Mouse (Mus musculus) embryonic facial prominence, embryonic 13.5 days (tissue): ENCODE measurements at regions not wholly inside any gene's neighbourhood (a gene's known extent, or its start where the extent isn't known, plus 50 kb on each side); places are given as distances from the start of the nearest gene placed in this dataset.
A peak's percentile ranks its signal among the peaks of the same experiment; 100 is the strongest.

Source experiments
- ATAC-seq: fragments of 200-750 bp; cut with Nextera tagmentation; 2 replicates; pipeline ENCODE4 v1.8.0; 2017; ENCODE audit warnings: low read depth; ENCODE audit not compliant: insufficient number of reproducible peaks, insufficient read depth, low FRiP score, low TSS enrichment
- H3K27ac ChIP-seq: fragments of 300-500 bp; sonication (generic); 2 replicates; pipeline ENCODE4 v1.5.1; 2015; ENCODE audit warnings: moderate library complexity, mild to moderate bottlenecking, inconsistent platforms
- H3K27me3 ChIP-seq: fragments of 300-500 bp; sonication (generic); 2 replicates; pipeline ENCODE4 v1.6.1; 2015; ENCODE audit warnings: mild to moderate bottlenecking, inconsistent platforms
- H3K36me3 ChIP-seq: fragments of 300-500 bp; sonication (generic); 2 replicates; pipeline ENCODE4 v1.6.1; 2015; ENCODE audit warnings: mild to moderate bottlenecking, inconsistent platforms
- H3K4me1 ChIP-seq: fragments of 300-500 bp; sonication (generic); 2 replicates; pipeline ENCODE4 v1.6.1; 2015; ENCODE audit warnings: inconsistent platforms
- H3K4me2 ChIP-seq: fragments of 300-500 bp; sonication (generic); 2 replicates; pipeline ENCODE4 v1.6.1; 2015; ENCODE audit warnings: moderate library complexity, mild to moderate bottlenecking, inconsistent platforms
- H3K4me3 ChIP-seq: fragments of 300-500 bp; sonication (generic); 2 replicates; pipeline ENCODE4 v1.5.1; 2015; ENCODE audit warnings: mild to moderate bottlenecking, inconsistent platforms
- H3K9ac ChIP-seq: fragments of 300-500 bp; sonication (generic); 2 replicates; pipeline ENCODE4 v1.6.1; 2015; ENCODE audit warnings: mild to moderate bottlenecking, inconsistent platforms
- H3K9me3 ChIP-seq: fragments of 300-500 bp; sonication (generic); 2 replicates; pipeline ENCODE4 v1.6.1; 2016; ENCODE audit warnings: inconsistent platforms
- WGBS: fragments of 180-500 bp; shearing (Covaris S2); methylation state at CpG from one replicate; pipeline ENCODE4 v1.1.7; 2015; ENCODE audit warnings: mixed read lengths; 5-methylcytosine and 5-hydroxymethylcytosine counted together

- H3K9ac ChIP-seq, result no peak overlapping the region
- H3K36me3 ChIP-seq, result no peaks in the 10 kb centered on the region
- no peaks in the 10 kb centered on the region for H3K4me1 ChIP-seq
- H3K4me2 ChIP-seq, result no peak overlapping the region
- no peaks in the 10 kb centered on the region for H3K9me3 ChIP-seq
- H3K27ac ChIP-seq, result no peak overlapping the region
- H3K4me3 ChIP-seq, result no peak overlapping the region
- WGBS, result 55% methylated on average over 4 of the region's 4 CpGs
- no peak for ATAC-seq
- H3K27me3 ChIP-seq, result no peaks in the 10 kb centered on the region
Measured at GRCm38 (mm10) chr9:42196552-42196951, 67.5 kb downstream of the Sc5d start.

DNA sequence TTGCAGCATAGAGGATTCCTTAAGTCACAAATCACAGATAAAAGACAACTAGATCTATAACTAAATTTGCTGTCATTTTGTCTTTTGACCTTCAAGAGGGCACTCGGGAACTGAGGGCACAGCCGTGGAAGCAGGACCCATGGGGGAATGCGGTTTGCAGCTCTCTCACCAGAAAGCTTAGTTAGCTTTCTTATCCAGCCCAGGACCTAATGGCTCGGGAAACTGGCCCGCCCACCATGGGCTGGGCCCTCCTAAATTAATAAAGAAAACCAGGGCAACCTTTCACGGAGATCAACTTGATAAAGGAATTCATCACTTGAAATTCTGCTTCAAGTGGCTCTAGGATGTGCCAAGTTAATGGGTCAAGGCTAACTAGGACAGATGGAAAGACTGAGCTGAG, 67.9 kb downstream of the Sc5d start:
- 78% methylated on average over 6 of the region's 6 CpGs for WGBS
- H3K4me1 ChIP-seq, result no peaks in the 10 kb centered on the region
- no peak overlapping the region for H3K27ac ChIP-seq
- H3K9me3 ChIP-seq, result no peaks in the 10 kb centered on the region
- no peak overlapping the region for H3K9ac ChIP-seq
- no peaks in the 10 kb centered on the region for H3K36me3 ChIP-seq
- H3K4me3 ChIP-seq, result no peak overlapping the region
- H3K27me3 ChIP-seq, result no peaks in the 10 kb centered on the region
- no peak overlapping the region for H3K4me2 ChIP-seq
- no peak for ATAC-seq

GRCm38 (mm10) chr9:42195651-42196050, 68.4 kb downstream of the Sc5d start:
- Histone ChIP-seq H3K36me3 (no peaks in the 10 kb centered on the region), H3K9ac (no peak overlapping the region), H3K4me1 (no peaks in the 10 kb centered on the region), H3K27me3 (no peaks in the 10 kb centered on the region), H3K27ac (no peak overlapping the region), H3K9me3 (no peaks in the 10 kb centered on the region), H3K4me2 (no peak overlapping the region), H3K4me3 (no peak overlapping the region)
- 85% methylated on average over 8 of the region's 8 CpGs for WGBS
- no peak for ATAC-seq

GRCm38 (mm10) chr9:42194939-42195338, 69.1 kb downstream of the Sc5d start:
- no peak overlapping the region for H3K4me2 ChIP-seq
- H3K4me1 ChIP-seq, result no peaks in the 10 kb centered on the region
- no peaks in the 10 kb centered on the region for H3K27me3 ChIP-seq
- no peak for ATAC-seq
- no peaks in the 10 kb centered on the region for H3K9me3 ChIP-seq
- WGBS, result 76% methylated on average over 6 of the region's 6 CpGs
- H3K4me3 ChIP-seq, result no peak overlapping the region
- no peak overlapping the region for H3K27ac ChIP-seq
- no peak overlapping the region for H3K9ac ChIP-seq
- no peaks in the 10 kb centered on the region for H3K36me3 ChIP-seq

DNA sequence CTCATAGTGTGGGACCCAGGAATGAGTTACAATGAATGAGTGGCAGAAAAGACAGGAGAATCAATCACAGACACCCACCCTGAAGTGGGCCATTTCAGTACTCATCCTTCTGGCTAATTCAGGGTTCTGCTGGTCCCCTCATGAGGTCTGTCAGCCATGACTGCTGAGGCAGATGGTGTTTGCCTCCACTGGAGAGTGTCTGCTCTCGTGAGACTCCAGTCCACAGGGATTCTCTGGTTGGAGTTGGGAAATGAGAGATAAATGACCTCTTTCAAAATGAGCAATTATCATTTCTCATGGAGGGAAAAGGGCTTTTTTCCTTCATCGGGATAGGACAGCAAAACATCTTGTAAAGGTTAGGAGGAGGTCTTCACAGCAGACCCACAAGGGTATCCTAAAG, 69.9 kb downstream of the Sc5d start:
- Histone ChIP-seq H3K9me3 (no peaks in the 10 kb centered on the region), H3K36me3 (no peaks in the 10 kb centered on the region), H3K27me3 (no peaks in the 10 kb centered on the region), H3K4me1 (no peaks in the 10 kb centered on the region), H3K9ac (no peak overlapping the region), H3K27ac (no peak overlapping the region), H3K4me3 (no peak overlapping the region), H3K4me2 (no peak overlapping the region)
- 61% methylated on average over 2 of the region's 2 CpGs for WGBS
- ATAC-seq, result no peak

GRCm38 (mm10) chr9:42192967-42193733, 69.1 kb upstream of the Sorl1 start:
- Histone ChIP-seq H3K27ac (no peak overlapping the region), H3K9me3 (no peaks in the 10 kb centered on the region), H3K9ac (no peak overlapping the region), H3K4me3 (no peak overlapping the region), H3K27me3 (no peaks in the 10 kb centered on the region), H3K36me3 (no peaks in the 10 kb centered on the region), H3K4me1 (peaks cover 2% of the 10 kb centered on the region), H3K4me2 (no peak overlapping the region)
- no peak for ATAC-seq
- WGBS, result 78% methylated on average over 12 of the region's 12 CpGs

- Histone ChIP-seq H3K27me3 (no peaks in the 10 kb centered on the region), H3K9me3 (no peaks in the 10 kb centered on the region), H3K4me2 (no peak overlapping the region), H3K4me1 (peaks cover 20% of the 10 kb centered on the region), H3K4me3 (no peak overlapping the region), H3K36me3 (no peaks in the 10 kb centered on the region), H3K9ac (no peak overlapping the region), H3K27ac (peak overlapping the region; percentile 52; the same call in 1 of the 2 replicates)
- 69% methylated on average over 6 of the region's 6 CpGs for WGBS
- peak; percentile 56; the same call in 1 of the 2 replicates for ATAC-seq
Measured at GRCm38 (mm10) chr9:42187371-42188228, 63.5 kb upstream of the Sorl1 start.

DNA sequence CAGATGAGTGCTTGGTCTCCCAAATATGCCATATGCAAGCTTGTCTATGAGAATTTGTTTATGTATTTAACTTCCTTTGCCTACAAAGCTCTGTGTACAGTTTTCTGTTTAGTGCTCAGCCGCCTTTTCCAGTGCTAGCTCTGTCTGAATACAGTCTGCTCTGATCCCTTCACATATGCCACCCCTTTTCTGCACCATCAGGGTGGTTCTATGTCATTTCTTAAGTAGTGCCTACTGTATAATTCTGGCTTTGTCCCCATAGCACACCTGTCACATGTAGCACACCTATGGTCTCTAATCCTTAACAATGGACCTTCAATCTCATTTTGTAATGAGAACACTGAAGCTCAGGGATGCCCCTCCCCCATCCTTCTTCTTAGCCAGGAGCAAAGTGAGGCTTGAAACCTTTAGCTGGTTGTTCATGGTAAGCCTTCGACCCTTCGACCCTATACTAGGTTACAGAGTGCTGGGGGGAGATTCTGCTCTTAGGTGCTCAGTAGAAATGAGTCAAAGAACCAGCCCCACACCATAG, 60.1 kb upstream of the Sorl1 start:
- H3K36me3 ChIP-seq, result no peaks in the 10 kb centered on the region
- no peak overlapping the region for H3K4me2 ChIP-seq
- no peak overlapping the region for H3K4me3 ChIP-seq
- WGBS, result 67% methylated on average over 3 of the region's 3 CpGs
- no peak overlapping the region for H3K9ac ChIP-seq
- no peaks in the 10 kb centered on the region for H3K27me3 ChIP-seq
- no peak overlapping the region for H3K27ac ChIP-seq
- no peaks in the 10 kb centered on the region for H3K9me3 ChIP-seq
- H3K4me1 ChIP-seq, result peaks cover 20% of the 10 kb centered on the region
- ATAC-seq, result no peak

DNA sequence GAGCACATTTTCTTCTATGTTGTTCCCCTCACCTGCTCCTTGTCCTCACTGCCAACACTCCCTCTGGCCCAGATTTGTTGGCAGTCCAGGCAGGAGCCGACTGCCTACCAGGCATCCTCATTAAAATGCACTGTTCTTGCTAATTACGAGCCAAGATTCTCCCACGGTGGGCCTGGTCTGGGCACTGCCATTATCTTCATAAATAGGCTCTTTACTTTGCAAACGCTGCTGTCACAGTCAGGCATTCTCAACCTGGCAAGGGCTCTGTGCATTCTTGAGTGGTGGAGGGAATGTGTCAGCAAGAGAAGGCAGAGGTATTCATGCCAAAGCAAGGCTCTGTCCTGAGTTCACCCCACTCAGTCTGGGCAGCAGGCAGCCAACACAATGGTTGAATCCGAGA, 59.4 kb upstream of the Sorl1 start:
- 45% methylated on average over 5 of the region's 5 CpGs for WGBS
- no peaks in the 10 kb centered on the region for H3K36me3 ChIP-seq
- H3K9me3 ChIP-seq, result no peaks in the 10 kb centered on the region
- ATAC-seq, result no peak
- H3K4me2 ChIP-seq, result no peak overlapping the region
- peak overlapping the region; percentile 1; the same call in 1 of the 2 replicates for H3K27ac ChIP-seq
- no peak overlapping the region for H3K4me3 ChIP-seq
- H3K9ac ChIP-seq, result no peak overlapping the region
- peaks cover 20% of the 10 kb centered on the region for H3K4me1 ChIP-seq
- no peaks in the 10 kb centered on the region for H3K27me3 ChIP-seq

DNA sequence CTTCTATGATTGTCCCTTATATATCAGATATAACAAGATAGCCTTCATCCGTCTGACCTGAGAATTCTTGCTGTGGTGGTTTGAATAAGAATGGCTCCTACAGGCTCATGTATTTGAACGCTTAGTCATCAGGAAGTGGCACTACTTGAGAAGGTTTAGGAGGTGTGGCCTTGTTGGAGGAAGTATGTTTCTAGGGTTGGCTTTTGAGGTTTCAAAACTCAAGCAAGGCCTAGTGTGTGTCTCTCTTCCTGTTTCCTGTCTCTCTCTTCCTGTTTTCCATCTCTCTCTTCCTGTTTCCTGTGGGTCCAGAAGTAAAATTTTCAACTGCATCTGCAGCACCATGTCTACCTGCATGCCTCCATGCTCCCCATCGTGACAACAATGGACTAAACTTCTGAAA, 58.3 kb upstream of the Sorl1 start:
- Histone ChIP-seq H3K27me3 (no peaks in the 10 kb centered on the region), H3K4me1 (peaks cover 13% of the 10 kb centered on the region), H3K36me3 (no peaks in the 10 kb centered on the region), H3K4me3 (no peak overlapping the region), H3K9me3 (no peaks in the 10 kb centered on the region), H3K27ac (no peak overlapping the region), H3K4me2 (no peak overlapping the region), H3K9ac (no peak overlapping the region)
- 93% methylated on average over 3 of the region's 3 CpGs for WGBS
- no peak for ATAC-seq

DNA sequence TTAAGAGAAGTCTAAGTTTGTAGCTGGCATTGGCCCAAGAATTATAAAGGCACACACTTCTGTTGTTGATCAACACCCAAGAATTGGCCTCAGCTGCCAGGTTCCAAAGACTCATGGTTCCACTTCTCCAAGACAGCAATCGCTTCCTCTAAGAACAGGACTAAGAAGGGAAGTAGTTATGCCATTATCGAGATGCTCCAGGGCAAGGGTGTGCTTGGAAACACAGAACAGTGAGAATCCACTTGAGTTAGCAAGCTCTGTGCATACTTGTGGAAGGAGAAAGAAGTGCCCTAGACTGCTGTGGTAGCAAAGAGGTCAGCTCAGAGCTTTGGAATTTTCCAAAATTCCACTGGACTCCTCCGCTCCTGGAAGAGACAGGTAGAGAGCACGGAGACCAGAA, 56.1 kb upstream of the Sorl1 start:
- Histone ChIP-seq H3K4me2 (no peak overlapping the region), H3K27me3 (no peaks in the 10 kb centered on the region), H3K27ac (no peak overlapping the region), H3K4me1 (peaks cover 10% of the 10 kb centered on the region), H3K9ac (no peak overlapping the region), H3K4me3 (no peak overlapping the region), H3K36me3 (no peaks in the 10 kb centered on the region), H3K9me3 (no peaks in the 10 kb centered on the region)
- no peak for ATAC-seq
- 79% methylated on average over 4 of the region's 4 CpGs for WGBS
